Mouse (Mus musculus) G1E (cell line): ENCODE data around the gene AY074887. TPM values are rescaled to one million over a fixed set of nuclear protein-coding genes. Genes with fewer than 3 reads are reported as not detected.

Experiments used
- ATAC-seq: 2 replicates; pipeline ENCODE4 v1.8.0; 2016; ENCODE audit warnings: mild to moderate bottlenecking; ENCODE audit not compliant: insufficient number of reproducible peaks, poor library complexity, low FRiP score, severe bottlenecking; ENCODE audit errors: extremely low read depth
- DNase-seq: peaks from one replicate; pipeline ENCODE4 v3.0.0; 2012; ENCODE audit warnings: low spot score
- H3K27me3 ChIP-seq: 2 replicates; pipeline ENCODE4 v1.6.1; 2012; ENCODE audit warnings: mild to moderate bottlenecking, low read length, inconsistent platforms; ENCODE audit not compliant: insufficient read depth
- H3K36me3 ChIP-seq: replicated peaks from 2 replicates; pipeline ENCODE3; 2012; ENCODE audit warnings: mild to moderate bottlenecking, inconsistent platforms
- H3K4me1 ChIP-seq: 2 replicates; pipeline ENCODE4 v1.6.1; 2012; ENCODE audit warnings: low read depth, low read length, inconsistent platforms, mixed read lengths; ENCODE audit not compliant: insufficient read depth
- H3K4me3 ChIP-seq: 2 replicates; pipeline ENCODE4 v1.5.1; 2012; ENCODE audit warnings: low read depth, mild to moderate bottlenecking, inconsistent platforms, low read length, moderate library complexity, mixed read lengths
- H3K9me3 ChIP-seq: replicated peaks from 2 replicates; pipeline ENCODE4 v1.6.1; 2012; ENCODE audit warnings: inconsistent platforms
- CTCF ChIP-seq: IDR thresholded peaks from 2 replicates; pipeline ENCODE4 v1.5.1; 2012; ENCODE audit warnings: low read depth, low read length, inconsistent platforms, mixed read lengths
- GATA1 ChIP-seq: IDR thresholded peaks from 2 replicates; pipeline ENCODE4 v1.6.1; 2012; ENCODE audit warnings: borderline replicate concordance, low read length, inconsistent platforms, mixed read lengths
- GATA2 ChIP-seq: IDR thresholded peaks from 2 replicates; pipeline ENCODE4 v1.6.1; 2012; ENCODE audit warnings: low read depth, low read length, inconsistent platforms, borderline replicate concordance
- POLR2AphosphoS5 ChIP-seq: IDR thresholded peaks from 2 replicates; pipeline ENCODE4 v1.6.1; 2012; ENCODE audit warnings: low read depth, low read length, inconsistent platforms; ENCODE audit not compliant: insufficient replicate concordance
- TAL1 ChIP-seq: conservative IDR thresholded peaks from 2 replicates; pipeline ENCODE4 v1.6.1; 2012; ENCODE audit warnings: low read depth, low read length, inconsistent platforms, mixed read lengths
- polyA plus RNA-seq: library from polyadenylated mRNA; stranded (reverse); fragments of >175 nt; gene quantifications from 2 replicates; pipeline ENCODE4 v1.2.3, GENCODE M21; 2012
- total RNA-seq, 2 experiments: library from RNA; stranded (forward) in 1 of 2; stranded (reverse) in 1 of 2; fragments of 200-1000 nt in 1 of 2; fragments of >200 nt in 1 of 2; fragmentation: Nextera tagmentation in 1 of 2; gene quantifications; 2 replicates each; pipeline ENCODE4 v1.2.3; 2014 to 2017

AY074887 gene
- total and polyA plus RNA-seq, 3 experiments: not detected

GRCm38 (mm10) chr9:54918191-54918590, 32.6 kb downstream of the AY074887 start:
- TF ChIP-seq TAL1 (no peak), POLR2AphosphoS5 (no peak), CTCF (no peak), GATA1 (no peak), GATA2 (no peak)
- ATAC-seq: no peak
- Histone ChIP-seq H3K36me3 (peaks cover 1% of the 10 kb centered on the region), H3K27me3 (peaks cover 21% of the 10 kb centered on the region), H3K4me1 (no peaks in the 10 kb centered on the region), H3K4me3 (no peak overlapping the region), H3K9me3 (peaks cover 8% of the 10 kb centered on the region)
- DNase-seq: no peak

GRCm38 (mm10) chr9:54917010-54917677, 33.7 kb downstream of the AY074887 start, which contains the start of gene Hykk:
TSS of gene Hykk (plus strand) at chr9:54917283.
- no peaks in the 10 kb centered on the region for H3K4me1 ChIP-seq
- ATAC-seq: no peak
- H3K4me3 ChIP-seq: no peak within 1 kb of the TSS
- DNase-seq: no peak
- H3K9me3 ChIP-seq: peaks cover 8% of the 10 kb centered on the region
- peaks cover 5% of the 10 kb centered on the region for H3K36me3 ChIP-seq
- no peak for TF ChIP-seq GATA1
- TF ChIP-seq CTCF: no peak
- TF ChIP-seq POLR2AphosphoS5: no peak
- no peak for TF ChIP-seq GATA2
- TF ChIP-seq TAL1: no peak
- H3K27me3 ChIP-seq: peaks cover 21% of the 10 kb centered on the region

- peaks cover 21% of the 10 kb centered on the region for H3K27me3 ChIP-seq
- TF ChIP-seq POLR2AphosphoS5: no peak
- no peak for TF ChIP-seq GATA2
- TF ChIP-seq CTCF: no peak
- no peak for TF ChIP-seq TAL1
- peaks cover 8% of the 10 kb centered on the region for H3K9me3 ChIP-seq
- ATAC-seq (no peak), DNase-seq (no peak)
- no peaks in the 10 kb centered on the region for H3K4me1 ChIP-seq
- H3K36me3 ChIP-seq: peaks cover 11% of the 10 kb centered on the region
- no peak overlapping the region for H3K4me3 ChIP-seq
Measured at GRCm38 (mm10) chr9:54916401-54916800, 34.4 kb downstream of the AY074887 start.

DNA sequence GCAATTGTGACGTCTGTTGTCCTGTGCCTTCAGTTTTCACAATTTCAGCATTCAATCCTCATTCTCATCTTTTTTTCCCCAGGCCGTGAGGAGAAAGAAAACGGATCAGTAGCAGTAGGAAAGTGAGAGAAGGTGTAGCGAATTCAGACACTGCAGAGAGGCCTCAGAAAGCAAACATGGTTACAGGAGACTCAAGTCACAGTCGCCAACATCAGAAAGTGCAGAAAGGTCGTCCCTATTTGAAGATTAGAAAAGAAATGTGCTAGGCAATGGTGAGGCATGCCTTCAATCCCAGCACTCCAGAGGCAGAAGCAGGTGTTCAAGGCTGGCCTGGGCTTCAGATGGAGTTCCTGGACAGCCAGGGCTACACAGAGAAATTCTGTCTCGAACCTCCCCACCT, 35.2 kb downstream of the AY074887 start:
- peaks cover 20% of the 10 kb centered on the region for H3K27me3 ChIP-seq
- DNase-seq (no peak), ATAC-seq (no peak)
- H3K4me3 ChIP-seq: no peak overlapping the region
- H3K36me3 ChIP-seq: peaks cover 14% of the 10 kb centered on the region
- TF ChIP-seq GATA2 (no peak), CTCF (no peak), POLR2AphosphoS5 (no peak), GATA1 (no peak), TAL1 (no peak)
- peaks cover 8% of the 10 kb centered on the region for H3K9me3 ChIP-seq
- no peaks in the 10 kb centered on the region for H3K4me1 ChIP-seq

DNA sequence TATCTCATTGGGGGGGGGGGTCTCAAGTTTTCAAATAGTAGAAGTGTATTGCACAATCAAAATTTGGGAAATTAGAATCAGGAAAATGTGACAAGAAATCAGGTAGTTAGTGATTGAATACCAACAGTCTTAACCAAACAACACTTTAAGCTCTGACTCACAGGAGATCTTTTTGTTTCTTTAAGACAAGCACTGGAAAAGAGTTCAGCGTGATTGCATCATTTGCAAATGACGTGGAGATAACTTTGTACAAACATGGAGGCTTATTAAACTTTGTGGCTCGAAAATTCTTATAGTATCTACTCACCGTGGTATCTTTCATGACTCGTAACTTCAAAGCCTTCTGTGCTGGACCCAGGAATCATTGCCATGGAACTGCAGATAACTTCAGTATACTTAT, 41.4 kb downstream of the AY074887 start:
- ATAC-seq (no peak), DNase-seq (no peak)
- H3K4me1 ChIP-seq: no peaks in the 10 kb centered on the region
- H3K4me3 ChIP-seq: no peak overlapping the region
- peaks cover 62% of the 10 kb centered on the region for H3K36me3 ChIP-seq
- TF ChIP-seq CTCF: no peak
- TF ChIP-seq POLR2AphosphoS5: no peak
- no peak for TF ChIP-seq GATA1
- TF ChIP-seq TAL1: no peak
- TF ChIP-seq GATA2: no peak
- H3K27me3 ChIP-seq: no peaks in the 10 kb centered on the region
- no peaks in the 10 kb centered on the region for H3K9me3 ChIP-seq

Other genes with a start within 250 kb of the AY074887 start
- gene Wdr61, start 216.5 kb downstream of the AY074887 start, total RNA-seq (2014; fragmentation: Nextera tagmentation): 55.8 and 67.6 TPM in 2 replicates
- 109 and 124 TPM in 2 replicates for gene Wdr61, start 216.5 kb downstream of the AY074887 start, total RNA-seq (2017)
- gene Wdr61, start 216.5 kb downstream of the AY074887 start, polyA plus RNA-seq: 12.5 and 32.6 TPM in 2 replicates
- not detected in 2 replicates for gene Crabp1, start 186.2 kb downstream of the AY074887 start, total RNA-seq (2014; fragmentation: Nextera tagmentation)
- not detected in 2 replicates for gene Crabp1, start 186.2 kb downstream of the AY074887 start, total RNA-seq (2017)
- not detected in 2 replicates for gene Crabp1, start 186.2 kb downstream of the AY074887 start, polyA plus RNA-seq
- gene Ireb2, start 87.2 kb downstream of the AY074887 start, total RNA-seq (2014; fragmentation: Nextera tagmentation): 60.7 and 70.9 TPM in 2 replicates
- gene Ireb2, start 87.2 kb downstream of the AY074887 start, total RNA-seq (2017): 46.0 and 47.0 TPM in 2 replicates
- gene Ireb2, start 87.2 kb downstream of the AY074887 start, polyA plus RNA-seq: 1.4 and 2.1 TPM in 2 replicates
- gene Hykk, start 33.7 kb downstream of the AY074887 start, total RNA-seq (2014; fragmentation: Nextera tagmentation): not detected in 2 replicates
- gene Hykk, start 33.7 kb downstream of the AY074887 start, total RNA-seq (2017): 0.06 and 0.16 TPM in 2 replicates
- gene Hykk, start 33.7 kb downstream of the AY074887 start, polyA plus RNA-seq: not detected in 2 replicates
- gene Psma4, start 208 bp downstream of the AY074887 start, total RNA-seq (2014; fragmentation: Nextera tagmentation): 203 and 219 TPM in 2 replicates
- gene Psma4, start 208 bp downstream of the AY074887 start, total RNA-seq (2017): 293 and 307 TPM in 2 replicates
- gene Psma4, start 208 bp downstream of the AY074887 start, polyA plus RNA-seq: 12.3 and 15.5 TPM in 2 replicates
- gene Chrna5, start 29.9 kb upstream of the AY074887 start, total RNA-seq (2014; fragmentation: Nextera tagmentation): 1.4 and 2.9 TPM in 2 replicates
- 0.33 and 0.76 TPM in 2 replicates for gene Chrna5, start 29.9 kb upstream of the AY074887 start, total RNA-seq (2017)
- 0.16 and 0.32 TPM in 2 replicates for gene Chrna5, start 29.9 kb upstream of the AY074887 start, polyA plus RNA-seq
- gene Chrna3, start 75.6 kb upstream of the AY074887 start, total RNA-seq (2014; fragmentation: Nextera tagmentation): not detected in 2 replicates
- gene Chrna3, start 75.6 kb upstream of the AY074887 start, total RNA-seq (2017): 0.05 and 0.12 TPM in 2 replicates
- gene Chrna3, start 75.6 kb upstream of the AY074887 start, polyA plus RNA-seq: not detected in 2 replicates
- not detected in 2 replicates for gene Chrnb4, start 97.8 kb upstream of the AY074887 start, total RNA-seq (2014; fragmentation: Nextera tagmentation)
- 0.06 and 0.22 TPM in 2 replicates for gene Chrnb4, start 97.8 kb upstream of the AY074887 start, total RNA-seq (2017)
- not detected in 2 replicates for gene Chrnb4, start 97.8 kb upstream of the AY074887 start, polyA plus RNA-seq
- 74.3 and 86.9 TPM in 2 replicates for gene Ube2q2, start 197.9 kb upstream of the AY074887 start, total RNA-seq (2014; fragmentation: Nextera tagmentation)
- 78.4 and 90.6 TPM in 2 replicates for gene Ube2q2, start 197.9 kb upstream of the AY074887 start, total RNA-seq (2017)
- 31.6 and 42.3 TPM in 2 replicates for gene Ube2q2, start 197.9 kb upstream of the AY074887 start, polyA plus RNA-seq